Mouse (Mus musculus) limb, embryonic 13.5 days (tissue): ENCODE measurements around the gene Lyst. TPM values are rescaled to one million over a fixed set of nuclear protein-coding genes. Genes with fewer than 3 reads are reported as not detected.

Experiments used
- ATAC-seq: fragments of 200-750 bp; cut with Nextera tagmentation; 2 replicates; pipeline ENCODE4 v1.8.0; 2017; ENCODE audit warnings: low read depth, moderate number of reproducible peaks, moderate TSS enrichment; ENCODE audit not compliant: low FRiP score
- H3K27ac ChIP-seq: fragments of 300-500 bp; sonication (generic); 2 replicates; pipeline ENCODE4 v1.5.1; 2015; ENCODE audit warnings: inconsistent platforms, mild to moderate bottlenecking, moderate library complexity
- H3K27me3 ChIP-seq: fragments of 300-500 bp; sonication (generic); 2 replicates; pipeline ENCODE4 v1.6.1; 2015; ENCODE audit warnings: mild to moderate bottlenecking, inconsistent platforms
- H3K36me3 ChIP-seq: fragments of 300-500 bp; sonication (generic); 2 replicates; pipeline ENCODE4 v1.6.1; 2015; ENCODE audit warnings: inconsistent platforms, mild to moderate bottlenecking, moderate library complexity
- H3K4me1 ChIP-seq: fragments of 300-500 bp; sonication (generic); 2 replicates; pipeline ENCODE4 v1.6.1; 2015; ENCODE audit warnings: inconsistent platforms
- H3K4me2 ChIP-seq: fragments of 300-500 bp; sonication (generic); replicated peaks from 2 replicates; pipeline ENCODE4 v1.6.1; 2015; ENCODE audit warnings: inconsistent platforms, mild to moderate bottlenecking, moderate library complexity
- H3K4me3 ChIP-seq: fragments of 300-500 bp; sonication (generic); 2 replicates; pipeline ENCODE4 v1.5.1; 2015; ENCODE audit warnings: moderate library complexity, mild to moderate bottlenecking, inconsistent platforms
- H3K9ac ChIP-seq: fragments of 300-500 bp; sonication (generic); 2 replicates; pipeline ENCODE4 v1.6.1; 2015; ENCODE audit warnings: mild to moderate bottlenecking, inconsistent platforms
- H3K9me3 ChIP-seq: fragments of 300-500 bp; sonication (generic); 2 replicates; pipeline ENCODE4 v1.6.1; 2016; ENCODE audit warnings: inconsistent platforms
- WGBS: fragments of 180-500 bp; shearing (Covaris S2); methylation state at CpG from one replicate; pipeline ENCODE4 v1.1.7; 2015; 5-methylcytosine and 5-hydroxymethylcytosine counted together
- polyA plus RNA-seq: library from polyadenylated mRNA; unstranded; fragments of >200 nt; fragmentation: Nextera tagmentation; extraction: Ambion mirVana; gene quantifications from 2 replicates; pipeline ENCODE4 v1.2.1, GENCODE M21; 2015

Lyst gene
- polyA plus RNA-seq, 1 experiment from 2014 or later: 2.8 TPM

DNA sequence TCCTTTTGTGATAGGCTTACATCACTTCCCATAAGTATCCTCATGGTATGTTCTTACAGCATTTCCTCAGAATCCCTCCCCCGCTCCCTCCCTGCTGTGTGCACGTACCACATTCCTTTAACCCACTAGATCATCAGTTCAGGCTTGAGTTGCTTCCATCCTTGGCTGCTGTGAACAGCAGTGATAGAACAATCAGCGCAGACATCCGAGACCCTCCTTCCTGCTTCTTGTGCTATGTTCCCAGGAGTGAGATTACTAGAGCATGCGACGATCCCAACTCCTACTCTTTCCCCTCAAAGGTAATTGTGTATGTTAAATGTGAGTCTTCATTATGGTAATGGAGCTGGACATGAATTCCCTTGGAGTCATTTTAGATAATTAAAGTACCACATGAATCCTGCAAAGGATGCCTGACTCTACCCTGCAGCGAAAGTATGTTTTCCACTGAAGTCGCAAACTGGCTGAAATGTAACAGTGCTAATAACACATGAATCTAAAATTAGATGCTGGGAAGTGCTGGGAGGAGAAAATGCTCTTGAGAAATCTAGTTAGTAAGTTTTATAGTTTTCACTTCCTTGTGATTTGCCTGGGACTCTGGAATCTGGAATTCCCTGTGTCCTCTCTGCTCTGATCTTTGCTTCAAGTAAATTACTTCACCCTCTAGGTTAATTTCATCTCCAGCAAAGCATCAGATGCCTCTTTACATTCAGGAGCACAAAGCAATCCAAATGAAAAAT lies 13.6 kb upstream of the Lyst start:
- 46% methylated on average over 8 of the region's 8 CpGs for WGBS
- H3K4me1 ChIP-seq: peaks cover 6% of the 10 kb centered on the region; the same call in 1 of the 2 replicates
- H3K4me2 ChIP-seq: no peak overlapping the region
- H3K27me3 ChIP-seq: no peaks in the 10 kb centered on the region
- H3K9me3 ChIP-seq: no peaks in the 10 kb centered on the region
- peak; percentile 48 for ATAC-seq
- H3K27ac ChIP-seq: no peak overlapping the region
- no peaks in the 10 kb centered on the region for H3K36me3 ChIP-seq
- no peak overlapping the region for H3K9ac ChIP-seq
- H3K4me3 ChIP-seq: no peak overlapping the region

DNA sequence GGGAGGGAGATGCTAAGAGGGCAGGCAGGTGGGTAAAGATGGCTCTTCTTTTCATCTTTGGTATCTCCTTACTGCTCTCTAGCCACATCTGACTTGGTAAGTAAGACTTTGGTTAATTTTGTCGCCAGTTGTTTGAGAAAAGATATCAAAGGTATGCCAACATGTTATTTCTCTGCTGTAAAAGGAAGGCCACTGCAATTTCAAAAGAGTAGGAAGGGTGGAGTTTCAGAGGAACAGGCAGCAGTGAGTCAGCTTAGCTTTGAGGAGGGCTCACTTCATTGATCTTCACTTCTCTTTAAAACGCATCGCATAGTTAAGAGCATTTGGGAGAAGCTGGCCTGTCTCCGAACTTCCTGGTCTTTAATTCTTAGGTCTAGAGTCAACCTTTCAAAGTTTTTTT lies 8.2 kb upstream of the Lyst start:
- H3K4me1 ChIP-seq: no peaks in the 10 kb centered on the region
- H3K27me3 ChIP-seq: no peaks in the 10 kb centered on the region
- no peaks in the 10 kb centered on the region for H3K9me3 ChIP-seq
- ATAC-seq: no peak
- no peak overlapping the region for H3K4me3 ChIP-seq
- H3K27ac ChIP-seq: no peak overlapping the region
- 75% methylated on average over 4 of the region's 4 CpGs for WGBS
- H3K36me3 ChIP-seq: no peaks in the 10 kb centered on the region
- H3K9ac ChIP-seq: no peak overlapping the region
- no peak overlapping the region for H3K4me2 ChIP-seq

DNA sequence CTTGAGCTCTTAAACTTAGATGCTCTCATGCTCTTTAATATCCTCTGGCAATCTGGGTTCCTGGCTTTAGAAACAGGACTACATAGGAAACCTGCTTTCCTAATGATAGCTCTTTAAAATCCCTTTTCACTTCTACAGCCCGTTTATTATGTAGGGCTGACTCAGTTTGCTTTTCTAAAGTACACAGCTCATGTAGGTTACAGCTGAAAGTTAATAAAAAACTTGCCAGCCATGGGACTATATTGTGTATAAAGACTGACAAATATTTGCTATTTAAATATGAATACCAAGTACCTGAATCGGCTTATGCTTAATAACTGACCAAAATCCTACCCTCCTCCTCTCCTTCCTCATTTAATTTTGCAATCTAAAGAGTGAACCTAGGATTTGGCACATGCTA lies 6.7 kb upstream of the Lyst start:
- Histone ChIP-seq H3K27me3 (no peaks in the 10 kb centered on the region), H3K4me1 (no peaks in the 10 kb centered on the region), H3K4me3 (no peak overlapping the region), H3K9ac (no peak overlapping the region), H3K27ac (no peak overlapping the region), H3K9me3 (no peaks in the 10 kb centered on the region), H3K36me3 (no peaks in the 10 kb centered on the region), H3K4me2 (no peak overlapping the region)
- WGBS: 66% methylated on average over 2 of the region's 2 CpGs
- ATAC-seq: no peak

DNA sequence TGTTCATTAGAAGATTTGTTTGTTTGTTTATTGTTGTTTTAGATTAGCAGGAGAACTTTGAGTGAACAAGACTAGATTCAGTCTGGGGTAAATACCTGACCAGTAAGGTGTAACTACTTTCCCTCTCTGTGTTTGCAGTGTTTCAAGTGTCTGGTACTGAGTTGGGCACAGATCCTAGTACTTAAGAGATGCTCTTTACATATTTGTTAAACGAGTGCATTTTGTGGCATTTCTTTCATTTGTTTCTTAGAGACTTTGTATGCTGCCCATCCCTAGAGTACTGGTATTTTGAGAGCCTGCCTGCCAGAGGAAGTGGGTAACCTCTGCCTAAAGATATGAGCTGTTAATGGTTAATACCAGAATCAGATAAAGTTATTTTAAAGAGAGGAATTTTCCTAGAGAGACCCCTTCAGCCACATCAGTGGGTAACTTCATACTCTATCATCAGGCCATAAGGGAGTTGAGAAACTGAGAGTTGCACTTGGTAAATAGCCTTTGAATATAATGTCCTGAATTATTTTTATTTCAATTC lies 2.5 kb upstream of the Lyst start:
- Histone ChIP-seq H3K36me3 (no peaks in the 10 kb centered on the region), H3K9me3 (no peaks in the 10 kb centered on the region), H3K4me3 (no peak overlapping the region), H3K27ac (no peak overlapping the region), H3K4me2 (no peak overlapping the region), H3K9ac (no peak overlapping the region), H3K27me3 (no peaks in the 10 kb centered on the region), H3K4me1 (peaks cover 7% of the 10 kb centered on the region)
- ATAC-seq: no peak
- WGBS: 74% methylated on average over 1 of the region's 1 CpGs

DNA sequence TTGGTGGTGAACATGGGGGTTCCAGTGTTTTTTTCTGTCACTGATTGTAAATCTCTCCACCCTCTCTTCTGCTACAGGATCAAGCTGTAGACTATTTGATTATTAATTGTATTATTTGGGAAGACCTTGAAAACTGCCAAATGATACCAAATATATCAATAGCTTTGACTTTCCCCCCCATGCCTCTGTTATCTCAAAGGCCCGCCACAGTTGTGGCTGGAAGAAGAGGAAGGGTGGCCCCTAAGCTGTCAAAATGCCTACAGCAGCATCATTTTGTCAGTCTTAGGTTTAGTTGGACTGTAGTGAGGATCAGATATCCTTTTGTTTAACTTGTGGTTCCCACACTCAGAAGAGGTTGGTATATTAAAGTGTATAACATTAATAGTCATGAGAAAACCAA lies 1.7 kb upstream of the Lyst start:
- Histone ChIP-seq H3K9ac (no peak overlapping the region), H3K9me3 (no peaks in the 10 kb centered on the region), H3K27me3 (no peaks in the 10 kb centered on the region), H3K4me1 (peaks cover 7% of the 10 kb centered on the region), H3K36me3 (no peaks in the 10 kb centered on the region), H3K4me3 (no peak overlapping the region), H3K4me2 (no peak overlapping the region), H3K27ac (no peak overlapping the region)
- ATAC-seq: no peak
- 93% methylated on average over 1 of the region's 1 CpGs for WGBS

DNA sequence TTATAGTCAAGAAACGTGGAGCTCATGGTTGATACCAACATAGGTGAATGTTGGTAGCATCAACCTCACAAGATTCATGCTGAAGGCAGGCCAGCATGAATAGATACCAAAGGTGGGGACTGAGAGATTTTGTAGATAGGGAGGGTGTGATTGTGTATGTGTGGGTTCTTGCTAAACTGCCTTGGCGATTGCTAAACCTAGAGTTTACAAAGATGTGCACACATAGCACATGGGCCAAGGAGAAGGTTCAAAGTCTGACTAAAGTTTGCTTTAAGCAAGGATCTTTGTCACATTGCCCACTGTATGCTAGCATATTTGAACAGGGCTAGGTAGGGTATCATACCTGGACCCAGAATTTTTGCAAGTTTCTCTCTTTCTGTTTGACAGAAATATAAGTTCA lies 1.2 kb upstream of the Lyst start:
- H3K27ac ChIP-seq: no peak overlapping the region
- no peaks in the 10 kb centered on the region for H3K9me3 ChIP-seq
- WGBS: 88% methylated on average over 2 of the region's 2 CpGs
- peaks cover 7% of the 10 kb centered on the region for H3K4me1 ChIP-seq
- no peak overlapping the region for H3K4me2 ChIP-seq
- H3K27me3 ChIP-seq: no peaks in the 10 kb centered on the region
- H3K36me3 ChIP-seq: no peaks in the 10 kb centered on the region
- H3K4me3 ChIP-seq: no peak overlapping the region
- H3K9ac ChIP-seq: no peak overlapping the region
- no peak for ATAC-seq

DNA sequence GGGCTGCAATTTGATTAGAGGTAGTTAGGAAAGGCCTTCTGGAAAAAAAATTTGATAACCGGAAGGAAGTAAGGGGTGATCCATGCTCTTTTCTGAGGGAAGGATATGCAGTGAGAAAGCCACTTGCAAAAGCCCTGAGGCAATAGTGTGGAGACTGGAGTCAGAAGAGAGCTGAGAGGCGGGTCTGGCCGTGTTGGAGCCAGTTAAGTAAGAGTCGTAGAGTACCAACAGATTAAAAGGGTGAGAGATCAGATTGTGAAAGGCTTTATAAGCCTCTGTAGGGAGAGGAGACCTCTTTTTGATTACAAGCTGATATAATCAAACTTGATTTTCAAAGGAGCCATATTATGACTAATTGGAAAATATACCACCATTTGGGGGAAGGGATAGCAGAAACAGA lies 1.7 kb downstream of the Lyst start:
- WGBS: 55% methylated on average over 4 of the region's 4 CpGs
- no peaks in the 10 kb centered on the region for H3K9me3 ChIP-seq
- H3K27me3 ChIP-seq: no peaks in the 10 kb centered on the region
- H3K9ac ChIP-seq: no peak overlapping the region
- H3K27ac ChIP-seq: no peak overlapping the region
- H3K36me3 ChIP-seq: no peaks in the 10 kb centered on the region
- no peak overlapping the region for H3K4me2 ChIP-seq
- H3K4me1 ChIP-seq: peaks cover 7% of the 10 kb centered on the region
- H3K4me3 ChIP-seq: no peak overlapping the region
- no peak for ATAC-seq

DNA sequence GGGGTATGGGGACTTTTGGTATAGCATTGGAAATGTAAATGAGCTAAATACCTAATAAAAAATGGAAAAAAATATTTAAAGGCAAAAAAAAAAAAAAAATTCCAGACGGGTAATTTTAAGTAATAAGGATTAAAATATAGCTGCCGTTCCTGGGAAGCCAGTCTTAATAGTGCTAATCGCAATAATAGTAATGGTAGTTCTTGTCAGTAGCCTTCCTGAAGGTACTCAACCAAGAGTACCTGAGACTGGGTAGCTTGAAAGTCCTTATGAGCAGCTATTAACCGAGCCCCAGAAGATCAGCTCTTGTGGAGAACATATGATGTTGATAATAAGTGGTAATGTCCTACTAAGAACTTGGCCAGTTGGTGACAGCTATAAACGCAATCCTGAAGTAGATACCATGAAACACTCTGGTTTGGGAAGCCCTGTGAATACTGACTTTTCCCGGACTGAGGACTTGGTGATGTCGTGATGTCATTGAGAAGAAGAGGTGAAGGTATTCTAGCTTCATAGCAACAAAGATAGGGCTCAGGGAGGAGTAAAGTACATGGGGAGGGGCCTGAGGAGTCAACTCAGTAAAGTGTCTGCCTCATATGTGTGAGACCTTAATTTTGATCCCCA lies 6.3 kb downstream of the Lyst start:
- no peak overlapping the region for H3K27ac ChIP-seq
- H3K4me3 ChIP-seq: no peak overlapping the region
- no peaks in the 10 kb centered on the region for H3K4me1 ChIP-seq
- H3K9me3 ChIP-seq: no peaks in the 10 kb centered on the region
- no peaks in the 10 kb centered on the region for H3K36me3 ChIP-seq
- 86% methylated on average over 7 of the region's 7 CpGs for WGBS
- ATAC-seq: no peak
- no peaks in the 10 kb centered on the region for H3K27me3 ChIP-seq
- no peak overlapping the region for H3K4me2 ChIP-seq
- H3K9ac ChIP-seq: no peak overlapping the region

DNA sequence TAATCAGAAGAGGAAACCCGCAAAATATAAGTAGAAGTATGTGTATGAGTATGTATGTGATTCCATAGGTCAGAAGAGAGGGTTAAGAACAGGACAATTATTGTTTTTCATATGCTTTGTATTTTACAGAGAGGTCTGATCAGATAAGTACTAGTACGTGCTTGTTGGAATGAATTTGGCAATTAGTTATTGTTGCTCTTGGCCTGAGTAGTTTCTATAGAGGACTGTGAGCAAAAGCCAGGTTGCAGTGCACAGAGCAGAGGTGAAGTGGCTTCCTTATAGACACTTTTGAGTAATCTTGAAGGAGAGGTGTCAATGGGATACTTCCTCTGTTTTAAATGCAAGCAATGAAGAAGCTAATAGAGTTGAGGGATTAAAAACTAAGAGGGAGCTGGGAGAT lies 7.7 kb downstream of the Lyst start:
- H3K9ac ChIP-seq: no peak overlapping the region
- H3K4me1 ChIP-seq: no peaks in the 10 kb centered on the region
- no peaks in the 10 kb centered on the region for H3K27me3 ChIP-seq
- H3K4me2 ChIP-seq: no peak overlapping the region
- WGBS: 86% methylated on average over 2 of the region's 2 CpGs
- no peaks in the 10 kb centered on the region for H3K9me3 ChIP-seq
- no peak overlapping the region for H3K27ac ChIP-seq
- no peaks in the 10 kb centered on the region for H3K36me3 ChIP-seq
- no peak overlapping the region for H3K4me3 ChIP-seq
- ATAC-seq: no peak

DNA sequence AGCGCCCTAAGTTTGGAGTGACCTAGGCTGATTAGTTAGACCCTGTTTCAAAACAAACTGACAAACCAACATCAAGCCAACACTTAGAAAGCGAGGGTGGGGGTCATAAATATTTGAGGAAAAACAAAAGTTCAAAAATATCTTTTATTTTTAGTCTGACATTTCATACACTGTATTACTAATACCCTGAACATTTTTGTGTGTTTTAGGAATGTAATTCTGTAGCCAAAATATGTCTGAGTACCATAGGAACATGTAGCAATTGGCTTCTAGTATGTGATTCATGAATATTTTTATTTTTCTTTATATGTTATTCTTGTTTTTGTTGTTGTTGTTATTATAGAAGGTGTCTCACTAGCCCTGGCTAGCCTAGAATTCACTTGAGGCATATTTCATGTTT lies 11.2 kb downstream of the Lyst start:
- no peak overlapping the region for H3K4me3 ChIP-seq
- no peaks in the 10 kb centered on the region for H3K36me3 ChIP-seq
- H3K27me3 ChIP-seq: no peaks in the 10 kb centered on the region
- H3K9ac ChIP-seq: no peak overlapping the region
- no peaks in the 10 kb centered on the region for H3K4me1 ChIP-seq
- no peaks in the 10 kb centered on the region for H3K9me3 ChIP-seq
- WGBS: 86% methylated on average over 2 of the region's 2 CpGs
- H3K27ac ChIP-seq: no peak overlapping the region
- ATAC-seq: no peak
- no peak overlapping the region for H3K4me2 ChIP-seq

DNA sequence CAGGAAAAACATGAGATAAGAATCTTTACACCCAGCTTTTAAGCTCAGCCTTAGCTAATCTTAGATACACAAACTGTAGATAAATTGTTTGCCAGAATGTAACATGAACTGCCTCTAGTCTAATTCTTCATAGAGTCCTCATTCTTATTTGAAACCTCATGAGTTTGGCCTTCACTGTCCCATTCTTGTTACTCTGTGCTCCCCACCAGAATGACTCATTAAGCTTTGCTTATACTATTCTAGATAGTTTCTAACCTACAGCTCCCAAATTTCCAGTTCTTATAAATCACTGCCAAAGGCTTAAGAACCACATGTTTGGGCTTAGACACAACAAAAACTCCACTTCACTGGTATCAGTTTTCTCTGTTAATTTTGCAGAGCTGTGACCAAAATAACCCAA lies 16.0 kb downstream of the Lyst start:
- no peak overlapping the region for H3K4me2 ChIP-seq
- H3K4me1 ChIP-seq: no peaks in the 10 kb centered on the region
- no peaks in the 10 kb centered on the region for H3K27me3 ChIP-seq
- ATAC-seq: no peak
- H3K4me3 ChIP-seq: no peak overlapping the region
- no peak overlapping the region for H3K27ac ChIP-seq
- H3K9ac ChIP-seq: no peak overlapping the region
- no peaks in the 10 kb centered on the region for H3K36me3 ChIP-seq
- H3K9me3 ChIP-seq: no peaks in the 10 kb centered on the region

DNA sequence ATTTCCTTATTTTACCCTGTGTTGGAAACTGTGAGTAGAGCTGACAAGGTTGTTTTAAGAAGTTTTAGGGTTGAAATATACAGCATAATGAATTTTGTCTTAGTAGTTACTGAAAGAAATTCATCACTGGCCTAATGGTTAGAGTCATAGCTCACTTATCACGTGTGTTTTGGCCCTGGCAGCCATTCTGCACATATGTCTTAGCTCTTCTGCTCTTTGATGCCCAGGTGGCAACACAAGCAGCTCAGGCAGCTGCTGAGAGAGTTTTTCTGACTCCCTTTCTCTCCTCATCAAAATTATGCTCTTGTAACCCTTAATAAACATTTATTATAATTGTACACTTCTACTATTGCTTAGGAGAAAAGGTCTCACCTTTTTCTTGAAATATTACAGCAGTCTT lies 18.1 kb downstream of the Lyst start:
- no peak overlapping the region for H3K9ac ChIP-seq
- no peak overlapping the region for H3K4me2 ChIP-seq
- no peak overlapping the region for H3K27ac ChIP-seq
- WGBS: 43% methylated on average over 1 of the region's 1 CpGs
- H3K27me3 ChIP-seq: no peaks in the 10 kb centered on the region
- ATAC-seq: no peak
- H3K4me1 ChIP-seq: no peaks in the 10 kb centered on the region
- H3K36me3 ChIP-seq: no peaks in the 10 kb centered on the region
- no peak overlapping the region for H3K4me3 ChIP-seq
- no peaks in the 10 kb centered on the region for H3K9me3 ChIP-seq

DNA sequence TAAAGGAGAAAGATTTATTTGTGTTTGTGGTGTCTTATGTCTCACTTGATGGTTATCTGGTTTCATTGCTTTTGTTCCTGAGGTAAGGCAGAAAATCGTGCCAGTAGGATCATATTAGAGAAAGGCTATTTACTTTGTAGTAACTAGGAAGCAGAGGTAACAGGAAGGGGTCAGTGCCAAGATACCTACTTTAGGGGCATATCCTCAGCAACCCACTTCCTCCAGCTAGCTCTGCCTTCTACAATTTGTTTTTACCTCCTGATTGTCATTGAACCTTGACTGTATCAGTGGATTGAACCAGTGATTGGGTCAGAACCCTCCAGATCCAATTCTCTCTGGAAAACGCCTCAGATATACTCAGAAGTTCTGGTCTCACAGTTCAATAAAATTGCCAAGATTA lies 19.5 kb downstream of the Lyst start:
- H3K36me3 ChIP-seq: no peaks in the 10 kb centered on the region
- no peak overlapping the region for H3K4me2 ChIP-seq
- H3K27me3 ChIP-seq: no peaks in the 10 kb centered on the region
- 64% methylated on average over 2 of the region's 2 CpGs for WGBS
- no peak overlapping the region for H3K4me3 ChIP-seq
- H3K4me1 ChIP-seq: no peaks in the 10 kb centered on the region
- H3K9me3 ChIP-seq: no peaks in the 10 kb centered on the region
- no peak for ATAC-seq
- no peak overlapping the region for H3K27ac ChIP-seq
- H3K9ac ChIP-seq: no peak overlapping the region
